Mouse (Mus musculus) megakaryocyte, embryonic 14.5 days (primary cell): ENCODE results near the gene Paqr6.

Experiments
- FLI1 ChIP-seq: IDR thresholded peaks from 2 replicates; pipeline ENCODE4 v1.6.1; 2012; ENCODE audit warnings: low read length, inconsistent platforms, mixed read lengths
- GATA1 ChIP-seq: IDR thresholded peaks from 3 replicates; pipeline ENCODE4 v1.6.1; 2012; ENCODE audit warnings: mixed read lengths, low read length, inconsistent platforms, borderline replicate concordance

DNA sequence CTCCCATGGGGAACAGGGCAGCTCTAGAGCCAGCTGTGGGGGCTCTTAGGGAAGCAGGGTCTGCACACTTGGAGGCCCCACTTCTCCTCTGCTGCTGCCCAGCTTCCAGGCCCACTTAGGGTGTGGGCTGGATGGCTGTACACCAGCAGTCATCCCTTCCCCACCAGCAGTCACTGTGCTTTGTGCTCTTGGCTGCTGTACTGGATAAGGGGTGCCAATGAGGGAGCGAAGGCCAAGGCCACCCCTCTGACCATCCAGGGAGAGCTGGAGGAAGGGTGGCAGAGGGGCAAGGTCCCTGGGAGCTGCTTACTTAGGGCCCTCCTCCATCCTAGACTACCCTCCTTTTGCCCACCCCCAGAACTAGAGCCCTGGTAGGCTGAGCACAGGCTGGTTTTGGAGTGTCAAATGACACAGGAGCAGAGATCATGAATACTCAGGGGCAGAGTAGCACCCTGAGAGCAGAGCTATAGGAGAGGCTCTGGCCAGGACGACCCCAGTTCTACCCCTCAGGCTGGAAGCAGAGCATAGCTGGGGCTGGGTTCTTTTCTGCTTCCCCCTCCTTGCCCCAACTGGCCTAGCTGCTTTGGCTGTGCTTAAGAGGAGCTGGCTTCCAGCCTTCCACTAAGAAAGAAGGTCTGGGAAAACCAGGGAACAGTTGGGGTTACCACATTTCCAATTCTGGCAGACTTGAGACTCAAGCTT lies 2.6 kb upstream of the Paqr6 start:
- TF ChIP-seq GATA1 (no peak), FLI1 (no peak)
